Mouse (Mus musculus) G1E (cell line): ENCODE data around the gene Zfp354c.

ENCODE experiments used
- CTCF ChIP-seq: IDR thresholded peaks from 2 replicates; pipeline ENCODE4 v1.5.1; 2012; ENCODE audit warnings: low read depth, low read length, inconsistent platforms, mixed read lengths
- GATA1 ChIP-seq: IDR thresholded peaks from 2 replicates; pipeline ENCODE4 v1.6.1; 2012; ENCODE audit warnings: borderline replicate concordance, low read length, inconsistent platforms, mixed read lengths
- POLR2AphosphoS5 ChIP-seq: IDR thresholded peaks from 2 replicates; pipeline ENCODE4 v1.6.1; 2012; ENCODE audit warnings: low read depth, low read length, inconsistent platforms; ENCODE audit not compliant: insufficient replicate concordance
- TAL1 ChIP-seq: conservative IDR thresholded peaks from 2 replicates; pipeline ENCODE4 v1.6.1; 2012; ENCODE audit warnings: low read depth, low read length, inconsistent platforms, mixed read lengths

DNA sequence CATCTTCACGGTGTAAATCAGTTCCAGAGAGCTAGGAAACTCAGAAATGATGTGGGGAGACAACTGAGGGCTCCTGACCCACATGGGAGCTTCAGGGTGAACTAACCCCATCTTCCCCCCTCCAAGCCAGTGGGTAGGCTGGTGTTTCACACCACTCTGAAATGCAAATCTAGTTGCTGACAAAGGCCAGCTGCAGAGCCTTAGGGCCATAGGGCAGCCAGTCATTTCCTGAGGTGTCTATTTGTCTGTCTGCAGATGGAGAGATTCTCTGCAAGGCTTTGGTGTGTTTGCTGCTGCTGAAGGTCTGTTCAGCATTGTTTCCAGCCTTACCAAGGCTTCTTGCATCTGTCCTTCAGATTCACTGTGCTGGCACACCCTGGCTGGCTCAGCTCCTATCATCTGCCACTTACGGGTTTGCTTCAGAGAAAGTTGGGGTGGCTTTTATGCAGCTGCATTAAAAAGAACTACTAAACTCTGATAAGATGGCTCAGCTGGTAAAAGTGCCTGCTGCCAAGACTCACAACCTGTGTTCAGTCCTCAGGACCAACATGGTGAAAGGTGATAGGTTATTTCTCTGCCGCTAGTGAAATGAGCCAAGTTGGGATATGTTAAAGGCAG is 21.1 kb upstream of the Zfp354c start:
- no peak for TF ChIP-seq CTCF
- no peak for TF ChIP-seq GATA1
- TF ChIP-seq POLR2AphosphoS5: no peak
- no peak for TF ChIP-seq TAL1
